Mouse (Mus musculus) ES-E14 (cell line): ENCODE results near the gene Nsg2.

Experiments
- CHD2 ChIP-seq: IDR thresholded peaks from 2 replicates; pipeline ENCODE4 v1.6.1; 2014; ENCODE audit warnings: mild to moderate bottlenecking, low read depth, low read length, inconsistent platforms
- HCFC1 ChIP-seq: IDR thresholded peaks from 2 replicates; pipeline ENCODE4 v1.6.1; 2012; ENCODE audit warnings: low read length, inconsistent platforms, borderline replicate concordance; ENCODE audit not compliant: insufficient read depth
- MAFK ChIP-seq: IDR thresholded peaks from 2 replicates; pipeline ENCODE4 v1.6.1; 2014; ENCODE audit warnings: mild to moderate bottlenecking, low read depth, low read length, inconsistent platforms; ENCODE audit not compliant: insufficient read depth
- ZC3H11A ChIP-seq: IDR thresholded peaks from 2 replicates; pipeline ENCODE4 v1.6.1; 2012; ENCODE audit warnings: low read depth, mild to moderate bottlenecking, inconsistent platforms, low read length, borderline replicate concordance
- ZNF384 ChIP-seq: IDR thresholded peaks from 2 replicates; pipeline ENCODE4 v1.6.1; 2012; ENCODE audit warnings: low read depth, low read length, inconsistent platforms

DNA sequence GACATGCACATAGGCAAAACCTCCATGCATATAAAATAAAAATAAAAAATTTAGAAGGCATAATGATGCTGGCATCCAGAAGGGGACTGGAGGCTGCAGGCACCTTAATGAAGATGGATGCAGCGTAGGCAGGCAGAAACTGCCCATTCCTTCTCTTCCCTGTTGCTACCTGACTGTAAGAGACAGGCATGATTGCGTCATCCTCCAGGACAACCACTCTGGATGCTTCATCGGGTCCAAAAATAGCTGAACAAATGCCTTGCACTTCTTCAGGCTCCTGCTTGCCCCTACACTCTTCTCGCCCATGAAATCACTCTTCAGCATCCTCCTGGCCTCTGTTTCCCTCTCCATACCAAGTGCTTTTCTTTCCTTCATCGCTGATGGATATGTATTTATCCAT lies 29.1 kb downstream of the Nsg2 start:
- no peak for TF ChIP-seq ZNF384
- TF ChIP-seq MAFK, result no peak
- no peak for TF ChIP-seq ZC3H11A
- no peak for TF ChIP-seq CHD2
- no peak for TF ChIP-seq HCFC1
